13 mouse cellular contexts compared by ENCODE assay signal in the genomic region with DNA sequence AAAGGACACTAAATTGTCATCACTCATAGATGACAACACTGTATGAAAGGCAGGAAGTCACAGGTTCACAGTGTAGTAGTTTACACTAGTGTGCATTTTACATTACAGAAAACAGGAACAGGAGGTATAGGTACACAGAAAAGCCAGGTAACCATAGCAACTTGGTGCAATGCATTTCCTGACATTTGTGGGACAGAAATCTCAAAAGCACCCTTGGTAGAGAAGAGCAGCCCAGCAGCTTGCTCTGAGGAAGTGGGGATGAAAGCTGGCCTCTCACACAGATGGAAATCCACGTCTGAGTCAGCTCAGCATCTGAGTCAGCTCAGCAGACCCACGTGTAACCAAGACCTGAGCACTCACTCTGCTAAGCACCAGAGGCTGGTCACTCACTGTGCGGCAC. TPM values are rescaled to one million over a fixed set of nuclear protein-coding genes. Genes with fewer than 3 reads are reported as not detected.
DNase-seq lines count a peak whose midpoint lies in the region; ATAC-seq and TF ChIP-seq lines count a peak whose summit lies in the region.
"Had no signal": no experiment of that assay in that cellular context is flagged by ENCODE, and none has a peak within 500 bp of the region (broad histone marks: within the 10 kb centered on the region; RNA-seq: fewer than 3 reads in every experiment).

No protein-coding gene starts in this region.

- peak; percentile 94 for ATAC-seq in megakaryocyte, adult 5-6 weeks (ENCODE audit: poor library complexity, severe bottlenecking)
- ATAC-seq in midbrain, embryonic 16.5 days: no peak

- no peak for TF ChIP-seq CTCF in CH12.LX (conservative IDR thresholded peaks at IDR 0.05 in 1 of 2, IDR thresholded peaks at IDR 0.05 in 1 of 2; ENCODE audit: low read depth in 2 of 2, low read length in 2 of 2)

- peak; percentile 53 for DNase-seq in adrenal gland, adult 8-10 months
- DNase-seq in adrenal gland, adult 18-20 months (ENCODE audit: low spot score in 2 of 2): no peak
- DNase-seq in left cerebral cortex, adult 18-20 months (ENCODE audit: low spot score in 2 of 2): peak; percentile 50 to 51
- no peak for DNase-seq in left cerebral cortex, adult 11 months (ENCODE audit: low spot score)
- DNase-seq in CH12.LX (ENCODE audit: extremely low read depth): peak; percentile 91
- no peak for DNase-seq in cerebellum, adult 11 months
- DNase-seq: kidney, postnatal 36 days; liver, embryonic 13.5 days had no signal

- 57% methylated on average over 3 of the region's 3 CpGs for WGBS in midbrain, embryonic 16.5 days

- no peak overlapping the region for H3K4me3 ChIP-seq in CH12.LX (replicated peaks in 1 of 3; ENCODE audit: low read depth in 2 of 3, low read length in 2 of 3, poor library complexity in 1 of 3)
- H3K4me3 ChIP-seq in midbrain, embryonic 16.5 days (ENCODE audit: low read depth, low read length): no peak overlapping the region
- H3K4me3 ChIP-seq: hindbrain, embryonic 13.5 days; liver, embryonic 13.5 days; midbrain, embryonic 10.5 days; stomach, embryonic 15.5 days had no signal

- H3K9me3 ChIP-seq in CH12.LX (replicated peaks; ENCODE audit: low read length): no peaks in the 10 kb centered on the region
- H3K9me3 ChIP-seq in midbrain, embryonic 16.5 days (replicated peaks; ENCODE audit: control insufficient read depth, low read length, poor library complexity, severe bottlenecking): no peaks in the 10 kb centered on the region
- H3K9me3 ChIP-seq: hindbrain, embryonic 13.5 days; liver, embryonic 13.5 days; midbrain, embryonic 10.5 days; stomach, embryonic 15.5 days had no signal

- peaks cover 26 to 71% of the 10 kb centered on the region in 2 experiments for H3K36me3 ChIP-seq in CH12.LX (replicated peaks in 1 of 2; ENCODE audit: control insufficient read depth in 1 of 2, insufficient read depth in 1 of 2, low read length in 1 of 2)
- peaks cover 4% of the 10 kb centered on the region; the same call in 1 of the 2 replicates for H3K36me3 ChIP-seq in midbrain, embryonic 16.5 days (ENCODE audit: control insufficient read depth, insufficient read depth, low read length)
- H3K36me3 ChIP-seq: midbrain, embryonic 10.5 days had no signal

- in situ Hi-C loops in CH12.LX (cut with MboI; ENCODE audit: low pct_ligation_motif_present, low pct_unique_long_range_greater_than_20kb, low sequenced_read_pairs): no loop called here

- no peak for TF ChIP-seq RAD21 in CH12.LX (IDR thresholded peaks at IDR 0.05; ENCODE audit: low read depth, low read length)

- no peak overlapping the region for H3K9ac ChIP-seq in CH12.LX (ENCODE audit: insufficient read depth, low read depth)
- no peak overlapping the region for H3K9ac ChIP-seq in midbrain, embryonic 16.5 days (ENCODE audit: low read depth, low read length)
- H3K9ac ChIP-seq: hindbrain, embryonic 13.5 days; liver, embryonic 13.5 days; stomach, embryonic 15.5 days had no signal

- peak; percentile 35; the same call in 1 of the 2 replicates for TF ChIP-seq POLR2A in CH12.LX (IDR thresholded peaks at IDR 0.05; ENCODE audit: low read depth, low read length)

- H3K27ac ChIP-seq in CH12.LX (ENCODE audit: insufficient read depth, low read depth): peak overlapping the region; percentile 71
- no peak overlapping the region for H3K27ac ChIP-seq in midbrain, embryonic 16.5 days (ENCODE audit: low read length)
- H3K27ac ChIP-seq: liver, embryonic 13.5 days; midbrain, embryonic 10.5 days; stomach, embryonic 15.5 days had no signal

- peaks cover 17% of the 10 kb centered on the region for H3K79me2 ChIP-seq in CH12.LX (replicated peaks; ENCODE audit: control insufficient read depth, extremely low read depth, insufficient read depth, poor library complexity, severe bottlenecking)

- dilution Hi-C loops in CH12.LX (cut with MboI; ENCODE audit: extremely low pct_ligation_motif_present, extremely low pct_unique_long_range_greater_than_20kb, low sequenced_read_pairs): no loop called here

- H3K4me2 ChIP-seq in CH12.LX (ENCODE audit: insufficient read depth, low read depth, poor library complexity, severe bottlenecking): no peak overlapping the region
- no peak overlapping the region for H3K4me2 ChIP-seq in midbrain, embryonic 16.5 days (ENCODE audit: low read length)
- H3K4me2 ChIP-seq: hindbrain, embryonic 13.5 days; liver, embryonic 13.5 days; stomach, embryonic 15.5 days had no signal

- H3K4me1 ChIP-seq in CH12.LX (ENCODE audit: control insufficient read depth in 1 of 2, insufficient read depth in 2 of 2): peaks cover 38 to 87% of the 10 kb centered on the region in 2 experiments
- peaks cover 7% of the 10 kb centered on the region; the same call in 1 of the 2 replicates for H3K4me1 ChIP-seq in midbrain, embryonic 16.5 days (ENCODE audit: control insufficient read depth, insufficient read depth, low read length)
- H3K4me1 ChIP-seq: liver, embryonic 13.5 days had no signal

- H3K27me3 ChIP-seq in CH12.LX (replicated peaks): no peaks in the 10 kb centered on the region
- no peaks in the 10 kb centered on the region for H3K27me3 ChIP-seq in midbrain, embryonic 16.5 days (ENCODE audit: control insufficient read depth, insufficient read depth, low read depth, low read length)
- H3K27me3 ChIP-seq: hindbrain, embryonic 13.5 days; liver, embryonic 13.5 days; stomach, embryonic 15.5 days had no signal

- TF ChIP-seq EP300 in CH12.LX (IDR thresholded peaks at IDR 0.05; ENCODE audit: low read length): peak; percentile 98

TF ChIP-seq in CH12.LX, 34 proteins besides CTCF, POLR2A, EP300 and RAD21:
- TF ChIP-seq GABPA (IDR thresholded peaks at IDR 0.05; ENCODE audit: insufficient replicate concordance, low read depth, low read length): no peak
- TF ChIP-seq JUND (conservative IDR thresholded peaks at IDR 0.05; ENCODE audit: low read depth, low read length): peak; percentile 93
- no peak for TF ChIP-seq ZKSCAN1 (IDR thresholded peaks at IDR 0.05; ENCODE audit: borderline replicate concordance, low read depth, low read length)
- peak; percentile 97 for TF ChIP-seq TCF12 (IDR thresholded peaks at IDR 0.05; ENCODE audit: low read depth, low read length)
- peak; percentile 88 for TF ChIP-seq MAX (IDR thresholded peaks at IDR 0.05; ENCODE audit: low read length)
- TF ChIP-seq E2F4 (IDR thresholded peaks at IDR 0.05; ENCODE audit: insufficient replicate concordance, low read depth, low read length): no peak
- TF ChIP-seq SIN3A (IDR thresholded peaks at IDR 0.05; ENCODE audit: low read length): peak; percentile 90
- TF ChIP-seq MAFK (IDR thresholded peaks at IDR 0.05; ENCODE audit: insufficient replicate concordance, low read length): peak; percentile 75
- TF ChIP-seq IRF4 (IDR thresholded peaks at IDR 0.05; ENCODE audit: low read depth, low read length): peak; percentile 96
- TF ChIP-seq POLR2AphosphoS2 (IDR thresholded peaks at IDR 0.05; ENCODE audit: low read depth, low read length): 0 out of 2 replicates have a peak, but pooled peaks have one; percentile 27
- no peak for TF ChIP-seq MAZ (IDR thresholded peaks at IDR 0.05; ENCODE audit: low read depth, low read length)
- peak; percentile 89 for TF ChIP-seq JUN (IDR thresholded peaks at IDR 0.05; ENCODE audit: insufficient read depth, low read depth, low read length)
- no peak for TF ChIP-seq ZC3H11A (IDR thresholded peaks at IDR 0.05; ENCODE audit: low read depth, low read length)
- TF ChIP-seq TBP (conservative IDR thresholded peaks at IDR 0.05; ENCODE audit: low read depth, low read length): 0 out of 2 replicates have a peak, but pooled peaks have one; percentile 34
- TF ChIP-seq MYC (IDR thresholded peaks at IDR 0.05; ENCODE audit: low read depth, low read length): peak; percentile 98
- no peak for TF ChIP-seq SMC3 (IDR thresholded peaks at IDR 0.05; ENCODE audit: low read depth, low read length)
- TF ChIP-seq ETS1 (conservative IDR thresholded peaks at IDR 0.05; ENCODE audit: low read depth, low read length): peak; percentile 97
- TF ChIP-seq MEF2A (IDR thresholded peaks at IDR 0.05; ENCODE audit: borderline replicate concordance, low read depth, low read length): peak; percentile 71
- TF ChIP-seq ZNF384 (IDR thresholded peaks at IDR 0.05; ENCODE audit: low read depth, low read length): no peak
- TF ChIP-seq MXI1 (IDR thresholded peaks at IDR 0.05; ENCODE audit: low read depth, low read length): peak; percentile 96
- TF ChIP-seq ELF1 (IDR thresholded peaks at IDR 0.05; ENCODE audit: low read depth, low read length): peak; percentile 74
- TF ChIP-seq CHD1 (IDR thresholded peaks at IDR 0.05; ENCODE audit: low read depth, low read length): no peak
- peak; percentile 98 for TF ChIP-seq BHLHE40 (IDR thresholded peaks at IDR 0.05; ENCODE audit: low read depth, low read length)
TF ChIP-seq in CH12.LX: peak in this region for 15.

RNA-seq across cellular contexts. Expression of a gene that starts 59.7 kb away (rescaled TPM):
- 100 to 1,000 TPM in 2 of 4 experiments, 10 to 100 TPM in 2; 82.6 to 138 (median 109) TPM for total RNA-seq in adrenal gland, adult 8-10 months (2022)
- total RNA-seq in adrenal gland, adult 18-20 months (2021): 10 to 100 TPM; 73.6 to 79.1 TPM
- 10 to 100 TPM; 22.6 to 23.3 TPM for total RNA-seq in left cerebral cortex, adult 18-20 months (2021)
- 77.0 and 87.5 TPM in 2 replicates for total RNA-seq in CH12.LX (2012; rRNA removed)
- 43.1 and 49.6 TPM in 2 replicates for total RNA-seq in CH12.LX (2014; rRNA removed)
- polyA plus RNA-seq in CH12.LX (2012; ENCODE audit: insufficient read length, low read depth): 83.1 and 126 TPM in 2 replicates
- total RNA-seq in megakaryocyte, adult 5-6 weeks (2015): 246 and 291 TPM in 2 replicates
- total RNA-seq in megakaryocyte, adult 5-6 weeks (2017): 287 and 303 TPM in 2 replicates
- 17.5 and 21.2 TPM in 2 replicates for polyA plus RNA-seq in midbrain, embryonic 16.5 days (2015; fragmentation: Nextera tagmentation; extraction: Ambion mirVana)

Comparison
In these comparisons a context has a peak if more than half of its experiments do, and no peak if none do; other contexts are left out.
1. DNase-seq: peak in adrenal gland, adult 8-10 months (single experiment), left cerebral cortex, adult 18-20 months (2 of 2) and CH12.LX (single experiment); none in adrenal gland, adult 18-20 months (0 of 2), left cerebral cortex, adult 11 months (single experiment) and cerebellum, adult 11 months (single experiment).